Mouse (Mus musculus): Measurements from ENCODE around the gene Ptk7. TPM values are rescaled to one million over a fixed set of nuclear protein-coding genes. Genes with fewer than 3 reads are reported as not detected.

The Ptk7 gene
- polyA plus RNA-seq, 1 experiment, result 6.6 TPM

GRCm38 (mm10) chr17:46618769-46619682 is 10.3 kb downstream of the Ptk7 start:
- no peaks in the 10 kb centered on the region for H3K36me3 ChIP-seq (ENCODE audit: control insufficient read depth, insufficient read depth, low read length)
- no peak for TF ChIP-seq CTCF (IDR thresholded peaks at IDR 0.05; ENCODE audit: extremely low read depth, insufficient read length, insufficient replicate concordance, low read depth, low read length)
- no peak for TF ChIP-seq POLR2A (IDR thresholded peaks at IDR 0.05; ENCODE audit: low read depth, low read length)
- peaks cover 3% of the 10 kb centered on the region; the same call in 1 of the 2 replicates for H3K4me1 ChIP-seq (ENCODE audit: control insufficient read depth, insufficient read depth, insufficient read length, low read length)
- H3K27me3 ChIP-seq (ENCODE audit: control insufficient read depth, insufficient read depth, low read length), result no peaks in the 10 kb centered on the region
- WGBS, result 61% methylated on average over 27 of the region's 27 CpGs
- 0 out of 2 replicates have a peak overlapping the region, but pooled peaks have one; percentile 5 for H3K27ac ChIP-seq (ENCODE audit: insufficient read depth, low read depth, low read length)
- no peak overlapping the region for H3K4me3 ChIP-seq (ENCODE audit: low read depth, low read length)

DNA sequence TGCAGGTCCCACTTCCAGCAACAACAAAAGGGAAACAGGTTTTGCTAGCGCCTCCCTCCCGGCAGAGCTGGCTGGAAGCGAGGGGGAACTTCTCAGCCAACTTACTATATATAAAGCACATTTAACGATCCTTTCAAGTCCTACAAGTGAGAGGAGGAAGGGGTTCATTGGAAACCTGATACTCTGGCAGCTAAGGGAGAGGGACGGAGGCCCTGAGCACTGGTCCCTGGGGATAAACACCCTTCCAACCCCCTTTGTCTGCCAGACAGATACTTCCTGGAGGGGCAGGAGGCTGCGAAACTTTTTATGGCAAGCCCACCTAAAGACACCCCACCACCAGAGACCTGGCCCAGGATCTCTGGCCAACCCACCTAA is 10.9 kb downstream of the Ptk7 start:
- Histone ChIP-seq H3K4me1 (ENCODE audit: control insufficient read depth, insufficient read depth, insufficient read length, low read length) (peaks cover 3% of the 10 kb centered on the region; the same call in 1 of the 2 replicates), H3K4me3 (ENCODE audit: low read depth, low read length) (no peak overlapping the region), H3K36me3 (ENCODE audit: control insufficient read depth, insufficient read depth, low read length) (no peaks in the 10 kb centered on the region), H3K27me3 (ENCODE audit: control insufficient read depth, insufficient read depth, low read length) (no peaks in the 10 kb centered on the region), H3K27ac (ENCODE audit: insufficient read depth, low read depth, low read length) (no peak overlapping the region)
- no peak for TF ChIP-seq POLR2A (IDR thresholded peaks at IDR 0.05; ENCODE audit: low read depth, low read length)
- TF ChIP-seq CTCF (IDR thresholded peaks at IDR 0.05; ENCODE audit: extremely low read depth, insufficient read length, insufficient replicate concordance, low read depth, low read length), result no peak
- 76% methylated on average over 6 of the region's 6 CpGs for WGBS

DNA sequence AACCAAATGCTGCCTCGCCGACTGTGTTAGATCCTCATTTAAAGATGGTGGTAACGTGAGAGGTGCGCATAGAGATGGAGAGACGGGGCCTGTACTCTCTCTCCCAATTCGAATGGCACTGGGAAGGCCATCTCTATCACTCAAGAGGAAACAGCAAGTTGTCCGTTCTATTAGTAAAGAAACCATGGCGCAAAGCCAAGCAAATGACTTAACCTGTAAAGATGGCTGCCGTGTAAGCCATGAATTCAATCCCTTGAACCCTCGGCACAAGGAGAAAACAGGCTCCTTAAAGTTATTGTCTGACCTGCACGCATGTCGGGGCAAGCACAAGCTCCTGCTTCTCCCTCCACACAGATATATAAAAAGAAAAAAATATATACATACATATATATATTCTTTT is 11.5 kb downstream of the Ptk7 start:
- WGBS, result 71% methylated on average over 12 of the region's 12 CpGs
- no peak overlapping the region for H3K4me3 ChIP-seq (ENCODE audit: low read depth, low read length)
- no peak overlapping the region for H3K27ac ChIP-seq (ENCODE audit: insufficient read depth, low read depth, low read length)
- peaks cover 3% of the 10 kb centered on the region; the same call in 1 of the 2 replicates for H3K4me1 ChIP-seq (ENCODE audit: control insufficient read depth, insufficient read depth, insufficient read length, low read length)
- no peaks in the 10 kb centered on the region for H3K27me3 ChIP-seq (ENCODE audit: control insufficient read depth, insufficient read depth, low read length)
- TF ChIP-seq CTCF (IDR thresholded peaks at IDR 0.05; ENCODE audit: extremely low read depth, insufficient read length, insufficient replicate concordance, low read depth, low read length) (no peak), POLR2A (IDR thresholded peaks at IDR 0.05; ENCODE audit: low read depth, low read length) (no peak)
- H3K36me3 ChIP-seq (ENCODE audit: control insufficient read depth, insufficient read depth, low read length), result no peaks in the 10 kb centered on the region

GRCm38 (mm10) chr17:46613229-46613628 is 16.1 kb downstream of the Ptk7 start:
- 69% methylated on average over 3 of the region's 3 CpGs for WGBS
- no peak overlapping the region for H3K27ac ChIP-seq (ENCODE audit: insufficient read depth, low read depth, low read length)
- H3K4me1 ChIP-seq (ENCODE audit: control insufficient read depth, insufficient read depth, insufficient read length, low read length), result no peaks in the 10 kb centered on the region
- H3K4me3 ChIP-seq (ENCODE audit: low read depth, low read length), result no peak overlapping the region
- no peaks in the 10 kb centered on the region for H3K27me3 ChIP-seq (ENCODE audit: control insufficient read depth, insufficient read depth, low read length)
- no peaks in the 10 kb centered on the region for H3K36me3 ChIP-seq (ENCODE audit: control insufficient read depth, insufficient read depth, low read length)
- TF ChIP-seq POLR2A (IDR thresholded peaks at IDR 0.05; ENCODE audit: low read depth, low read length) (no peak), CTCF (IDR thresholded peaks at IDR 0.05; ENCODE audit: extremely low read depth, insufficient read length, insufficient replicate concordance, low read depth, low read length) (no peak)

GRCm38 (mm10) chr17:46612820-46613219 is 16.5 kb downstream of the Ptk7 start:
- H3K27ac ChIP-seq (ENCODE audit: insufficient read depth, low read depth, low read length), result no peak overlapping the region
- H3K27me3 ChIP-seq (ENCODE audit: control insufficient read depth, insufficient read depth, low read length), result no peaks in the 10 kb centered on the region
- no peaks in the 10 kb centered on the region for H3K4me1 ChIP-seq (ENCODE audit: control insufficient read depth, insufficient read depth, insufficient read length, low read length)
- H3K36me3 ChIP-seq (ENCODE audit: control insufficient read depth, insufficient read depth, low read length), result no peaks in the 10 kb centered on the region
- H3K4me3 ChIP-seq (ENCODE audit: low read depth, low read length), result no peak overlapping the region
- TF ChIP-seq POLR2A (IDR thresholded peaks at IDR 0.05; ENCODE audit: low read depth, low read length) (no peak), CTCF (IDR thresholded peaks at IDR 0.05; ENCODE audit: extremely low read depth, insufficient read length, insufficient replicate concordance, low read depth, low read length) (no peak)
- 54% methylated on average over 4 of the region's 4 CpGs for WGBS

GRCm38 (mm10) chr17:46612189-46612588 is 17.1 kb downstream of the Ptk7 start:
- 64% methylated on average over 2 of the region's 2 CpGs for WGBS
- Histone ChIP-seq H3K27me3 (ENCODE audit: control insufficient read depth, insufficient read depth, low read length) (no peaks in the 10 kb centered on the region), H3K27ac (ENCODE audit: insufficient read depth, low read depth, low read length) (no peak overlapping the region), H3K4me3 (ENCODE audit: low read depth, low read length) (no peak overlapping the region), H3K4me1 (ENCODE audit: control insufficient read depth, insufficient read depth, insufficient read length, low read length) (no peaks in the 10 kb centered on the region), H3K36me3 (ENCODE audit: control insufficient read depth, insufficient read depth, low read length) (no peaks in the 10 kb centered on the region)
- no peak for TF ChIP-seq POLR2A (IDR thresholded peaks at IDR 0.05; ENCODE audit: low read depth, low read length)

DNA sequence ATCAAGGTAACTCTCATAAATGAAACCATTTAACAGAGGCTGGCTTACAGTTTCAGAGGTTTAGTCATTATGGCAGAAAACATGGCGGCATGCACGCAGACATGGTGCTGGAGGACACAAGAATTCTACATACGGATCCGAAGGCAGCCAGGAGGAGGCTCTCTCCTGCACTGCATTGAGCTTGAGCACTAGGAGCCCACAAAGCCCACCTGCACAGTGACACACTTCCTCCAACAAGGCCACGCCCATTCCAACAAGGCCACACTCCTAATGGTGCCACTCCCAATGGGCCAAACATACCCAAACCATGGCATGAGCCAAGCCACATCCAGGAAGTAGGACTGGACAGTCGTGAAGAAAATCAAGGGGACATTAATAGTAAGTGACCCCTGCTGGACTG is 18.0 kb downstream of the Ptk7 start:
- TF ChIP-seq CTCF (IDR thresholded peaks at IDR 0.05; ENCODE audit: extremely low read depth, insufficient read length, insufficient replicate concordance, low read depth, low read length), result no peak
- no peak for TF ChIP-seq POLR2A (IDR thresholded peaks at IDR 0.05; ENCODE audit: low read depth, low read length)
- Histone ChIP-seq H3K4me1 (ENCODE audit: control insufficient read depth, insufficient read depth, insufficient read length, low read length) (no peaks in the 10 kb centered on the region), H3K36me3 (ENCODE audit: control insufficient read depth, insufficient read depth, low read length) (no peaks in the 10 kb centered on the region), H3K27me3 (ENCODE audit: control insufficient read depth, insufficient read depth, low read length) (no peaks in the 10 kb centered on the region), H3K4me3 (ENCODE audit: low read depth, low read length) (no peak overlapping the region), H3K27ac (ENCODE audit: insufficient read depth, low read depth, low read length) (no peak overlapping the region)
- 90% methylated on average over 6 of the region's 6 CpGs for WGBS

Measured in small intestine, adult 2 months (tissue).